Mouse (Mus musculus) forebrain, embryonic 14.5 days (tissue): ENCODE data around the gene Gpc1. TPM values are rescaled to one million over a fixed set of nuclear protein-coding genes. Genes with fewer than 3 reads are reported as not detected.
A peak's percentile ranks its signal among the peaks of the same experiment; 100 is the strongest.

Experiments used
- ATAC-seq: fragments of 200-750 bp; cut with Nextera tagmentation; 2 replicates; pipeline ENCODE4 v1.8.0; 2017; ENCODE audit warnings: mild to moderate bottlenecking, moderate library complexity
- DNase-seq: peaks from one replicate; pipeline ENCODE4 v3.0.0-alpha.2; 2015; ENCODE audit warnings: low spot score
- H3K27ac ChIP-seq: fragments of 300-500 bp; sonication (generic); 2 replicates; pipeline ENCODE4 v1.5.1; 2014; ENCODE audit warnings: low read depth, mild to moderate bottlenecking, control low read depth, low read length, moderate library complexity
- H3K27me3 ChIP-seq: fragments of 300-500 bp; sonication (generic); replicated peaks from 2 replicates; pipeline ENCODE4 v1.6.1; 2014; ENCODE audit warnings: low read length, control low read depth, mixed read lengths; ENCODE audit not compliant: control insufficient read depth, insufficient read depth
- H3K36me3 ChIP-seq: fragments of 300-500 bp; sonication (generic); 2 replicates; pipeline ENCODE4 v1.6.1; 2014; ENCODE audit warnings: low read length, control low read depth; ENCODE audit not compliant: control insufficient read depth, insufficient read depth
- H3K4me1 ChIP-seq: fragments of 300-500 bp; sonication (generic); 2 replicates; pipeline ENCODE4 v1.6.1; 2014; ENCODE audit warnings: antibody characterized with exemption, low read length, control low read depth; ENCODE audit not compliant: control insufficient read depth, insufficient read depth
- H3K4me2 ChIP-seq: fragments of 300-500 bp; sonication (generic); 2 replicates; pipeline ENCODE4 v1.6.1; 2014; ENCODE audit warnings: mild to moderate bottlenecking, control low read depth, low read length
- H3K4me3 ChIP-seq: fragments of 300-500 bp; sonication (generic); 2 replicates; pipeline ENCODE4 v1.5.1; 2014; ENCODE audit warnings: low read depth, low read length, control low read depth
- H3K9ac ChIP-seq: fragments of 300-500 bp; sonication (generic); 2 replicates; pipeline ENCODE4 v1.6.1; 2014; ENCODE audit warnings: mild to moderate bottlenecking, low read length, control low read depth, moderate library complexity
- H3K9me3 ChIP-seq: fragments of 300-500 bp; sonication (generic); replicated peaks from 2 replicates; pipeline ENCODE4 v1.6.1; 2016; ENCODE audit warnings: low read length, control low read depth, mixed read lengths; ENCODE audit not compliant: control insufficient read depth
- WGBS: fragments of 180-500 bp; shearing (Covaris S2); extraction: QIAGEN DNeasy Blood & Tissue Kit; methylation state at CpG from one replicate; pipeline ENCODE4 v1.1.7; 2014; 5-methylcytosine and 5-hydroxymethylcytosine counted together
- polyA plus RNA-seq: library from polyadenylated mRNA; unstranded; fragments of >200 nt; fragmentation: Nextera tagmentation; extraction: Ambion mirVana; gene quantifications from 2 replicates; pipeline ENCODE4 v1.2.1, GENCODE M21; 2014

Gene Gpc1
- polyA plus RNA-seq, 1 experiment from 2014 or later, result 58.4 TPM

- no peak overlapping the region for H3K9ac ChIP-seq
- no peak overlapping the region for H3K4me3 ChIP-seq
- peaks cover 5% of the 10 kb centered on the region for H3K4me1 ChIP-seq
- H3K4me2 ChIP-seq, result no peak overlapping the region
- peaks cover 28% of the 10 kb centered on the region for H3K36me3 ChIP-seq
- H3K9me3 ChIP-seq, result no peaks in the 10 kb centered on the region
- H3K27me3 ChIP-seq, result no peaks in the 10 kb centered on the region
- WGBS, result 86% methylated on average over 4 of the region's 4 CpGs
- no peak overlapping the region for H3K27ac ChIP-seq
- no peak for ATAC-seq
- DNase-seq, result no peak
Measured at GRCm38 (mm10) chr1:92863268-92863667, 31.8 kb downstream of the Gpc1 start.

- ATAC-seq (no peak), DNase-seq (no peak)
- WGBS, result 63% methylated on average over 2 of the region's 2 CpGs
- no peak overlapping the region for H3K9ac ChIP-seq
- no peaks in the 10 kb centered on the region for H3K9me3 ChIP-seq
- no peak overlapping the region for H3K4me3 ChIP-seq
- no peak overlapping the region for H3K27ac ChIP-seq
- no peaks in the 10 kb centered on the region for H3K27me3 ChIP-seq
- no peaks in the 10 kb centered on the region for H3K36me3 ChIP-seq
- no peak overlapping the region for H3K4me2 ChIP-seq
- peaks cover 5% of the 10 kb centered on the region for H3K4me1 ChIP-seq
Measured at GRCm38 (mm10) chr1:92866170-92866569, 34.7 kb downstream of the Gpc1 start.

- ATAC-seq, result no peak
Measured at GRCm38 (mm10) chr1:92869985-92870384, 38.5 kb downstream of the Gpc1 start.

DNA sequence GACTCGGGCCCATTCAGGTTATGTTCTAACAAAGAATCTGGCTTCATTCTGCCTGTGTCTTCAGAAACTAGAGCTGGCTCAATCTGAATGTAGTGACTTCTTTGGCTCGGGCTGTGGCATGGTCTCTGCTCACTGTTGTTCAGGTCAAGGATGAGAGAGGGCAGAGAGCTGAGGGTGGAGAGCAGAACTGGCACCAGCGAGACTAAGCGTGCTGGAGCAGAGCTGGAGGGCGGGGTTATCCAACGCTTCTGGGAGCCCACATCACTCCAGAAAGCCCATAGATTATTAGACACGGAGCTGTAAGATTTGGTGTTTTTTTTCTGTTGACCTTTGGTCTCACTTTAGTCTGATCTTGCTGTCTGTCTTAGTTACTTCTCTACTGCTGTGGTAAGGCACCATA lies 41.2 kb downstream of the Gpc1 start:
- H3K9me3 ChIP-seq, result no peaks in the 10 kb centered on the region
- no peaks in the 10 kb centered on the region for H3K36me3 ChIP-seq
- H3K27ac ChIP-seq, result no peak overlapping the region
- no peak for DNase-seq
- no peak overlapping the region for H3K9ac ChIP-seq
- WGBS, result 89% methylated on average over 7 of the region's 7 CpGs
- no peak for ATAC-seq
- H3K4me2 ChIP-seq, result no peak overlapping the region
- H3K4me1 ChIP-seq, result no peaks in the 10 kb centered on the region
- no peak overlapping the region for H3K4me3 ChIP-seq
- no peaks in the 10 kb centered on the region for H3K27me3 ChIP-seq

More at GRCm38 (mm10) chr1:92869985-92870384, 38.5 kb downstream of the Gpc1 start:
- Histone ChIP-seq H3K27ac (no peak overlapping the region), H3K27me3 (no peaks in the 10 kb centered on the region), H3K9ac (no peak overlapping the region), H3K4me1 (peaks cover 5% of the 10 kb centered on the region), H3K36me3 (no peaks in the 10 kb centered on the region), H3K4me3 (no peak overlapping the region), H3K9me3 (no peaks in the 10 kb centered on the region), H3K4me2 (no peak overlapping the region)
- no peak for DNase-seq
- 83% methylated on average over 2 of the region's 2 CpGs for WGBS

GRCm38 (mm10) chr1:92874011-92874410 lies 42.6 kb downstream of the Gpc1 start:
- no peak overlapping the region for H3K27ac ChIP-seq
- DNase-seq (no peak), ATAC-seq (no peak)
- H3K4me2 ChIP-seq, result no peak overlapping the region
- WGBS, result 50% methylated on average over 3 of the region's 3 CpGs
- H3K4me1 ChIP-seq, result no peaks in the 10 kb centered on the region
- no peaks in the 10 kb centered on the region for H3K27me3 ChIP-seq
- H3K9ac ChIP-seq, result no peak overlapping the region
- no peaks in the 10 kb centered on the region for H3K9me3 ChIP-seq
- no peak overlapping the region for H3K4me3 ChIP-seq
- no peaks in the 10 kb centered on the region for H3K36me3 ChIP-seq

DNA sequence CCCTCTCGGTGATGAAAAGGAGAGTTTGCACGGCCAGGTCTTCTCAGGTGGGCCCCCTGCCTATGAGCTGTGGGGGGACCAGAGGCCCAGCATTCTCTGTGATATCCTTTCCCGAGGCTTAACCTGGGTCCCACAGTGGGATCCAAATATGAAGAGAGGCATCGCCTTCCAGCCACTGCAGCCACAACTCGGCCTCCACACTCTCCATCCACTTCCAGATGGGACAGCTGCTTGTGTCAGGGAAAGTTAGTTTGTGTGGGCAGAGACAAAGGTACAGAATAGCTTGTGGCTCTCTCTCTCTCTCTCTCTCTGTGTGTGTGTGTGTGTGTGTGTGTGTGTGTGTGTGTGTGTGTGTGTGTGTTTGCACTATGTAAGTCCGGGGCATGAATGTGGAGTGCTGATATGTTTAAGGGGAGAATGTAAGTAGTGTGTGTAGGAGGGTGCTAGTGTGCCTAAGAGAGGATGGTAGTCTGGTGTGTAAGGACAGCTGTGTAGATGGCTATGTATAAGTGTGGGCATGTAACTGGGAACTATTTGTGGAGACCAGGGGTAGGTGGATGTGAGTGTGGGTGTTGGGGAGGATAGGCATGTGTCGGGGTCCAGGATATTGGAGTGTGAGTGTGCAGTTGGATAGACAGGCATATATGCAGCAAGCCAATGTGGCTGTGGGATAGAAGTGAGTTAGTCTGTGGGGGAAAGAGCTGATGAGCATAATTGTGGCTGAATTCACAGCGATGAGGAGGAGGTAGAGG lies 44.1 kb downstream of the Gpc1 start:
- WGBS, result 88% methylated on average over 8 of the region's 8 CpGs
- no peak overlapping the region for H3K27ac ChIP-seq
- DNase-seq (no peak), ATAC-seq (no peak)
- no peak overlapping the region for H3K9ac ChIP-seq
- no peaks in the 10 kb centered on the region for H3K4me1 ChIP-seq
- no peaks in the 10 kb centered on the region for H3K36me3 ChIP-seq
- no peaks in the 10 kb centered on the region for H3K9me3 ChIP-seq
- no peak overlapping the region for H3K4me3 ChIP-seq
- H3K4me2 ChIP-seq, result no peak overlapping the region
- H3K27me3 ChIP-seq, result no peaks in the 10 kb centered on the region

- no peaks in the 10 kb centered on the region for H3K36me3 ChIP-seq
- ATAC-seq (no peak), DNase-seq (no peak)
- no peak overlapping the region for H3K27ac ChIP-seq
- no peaks in the 10 kb centered on the region for H3K9me3 ChIP-seq
- no peaks in the 10 kb centered on the region for H3K27me3 ChIP-seq
- no peaks in the 10 kb centered on the region for H3K4me1 ChIP-seq
- no peak overlapping the region for H3K4me2 ChIP-seq
- H3K4me3 ChIP-seq, result no peak overlapping the region
- 65% methylated on average over 12 of the region's 12 CpGs for WGBS
- H3K9ac ChIP-seq, result no peak overlapping the region
Measured at GRCm38 (mm10) chr1:92877431-92877978, 46.1 kb downstream of the Gpc1 start.

DNA sequence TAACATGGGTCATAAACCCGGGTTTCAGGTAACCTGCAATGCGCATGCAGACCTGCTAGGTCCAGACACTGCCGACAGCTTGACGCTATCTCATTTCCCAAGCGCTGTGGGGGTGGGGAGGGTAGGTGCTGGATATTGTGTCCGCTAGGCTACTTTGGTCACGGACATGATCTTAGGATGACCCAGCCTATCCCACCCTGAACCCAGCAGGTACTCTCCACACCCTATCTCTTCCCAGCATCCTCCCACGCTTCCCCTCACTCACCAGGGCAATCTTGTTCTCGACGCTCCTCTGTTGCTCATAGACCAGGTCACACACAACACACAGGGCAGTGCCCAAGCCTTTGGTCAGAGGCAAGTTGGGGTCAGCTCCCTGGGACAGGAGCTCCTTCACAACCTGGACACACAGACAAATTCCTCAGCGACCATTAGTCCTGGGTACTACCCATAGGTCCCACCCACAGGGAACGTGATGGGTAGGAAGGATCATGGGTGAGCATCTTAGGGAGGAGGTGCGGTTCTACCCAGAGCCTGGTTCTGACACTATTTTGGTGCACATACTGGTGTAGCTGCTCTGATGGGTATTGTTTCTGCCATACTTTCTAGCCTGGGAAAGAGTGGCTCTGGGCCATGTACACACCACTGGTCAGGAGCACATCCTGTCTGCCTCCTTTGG lies 46.8 kb downstream of the Gpc1 start:
- no peak overlapping the region for H3K4me2 ChIP-seq
- H3K9me3 ChIP-seq, result no peaks in the 10 kb centered on the region
- ATAC-seq (no peak), DNase-seq (no peak)
- no peak overlapping the region for H3K9ac ChIP-seq
- no peaks in the 10 kb centered on the region for H3K36me3 ChIP-seq
- H3K4me3 ChIP-seq, result no peak overlapping the region
- 90% methylated on average over 13 of the region's 13 CpGs for WGBS
- no peaks in the 10 kb centered on the region for H3K4me1 ChIP-seq
- H3K27ac ChIP-seq, result no peak overlapping the region
- H3K27me3 ChIP-seq, result no peaks in the 10 kb centered on the region

DNA sequence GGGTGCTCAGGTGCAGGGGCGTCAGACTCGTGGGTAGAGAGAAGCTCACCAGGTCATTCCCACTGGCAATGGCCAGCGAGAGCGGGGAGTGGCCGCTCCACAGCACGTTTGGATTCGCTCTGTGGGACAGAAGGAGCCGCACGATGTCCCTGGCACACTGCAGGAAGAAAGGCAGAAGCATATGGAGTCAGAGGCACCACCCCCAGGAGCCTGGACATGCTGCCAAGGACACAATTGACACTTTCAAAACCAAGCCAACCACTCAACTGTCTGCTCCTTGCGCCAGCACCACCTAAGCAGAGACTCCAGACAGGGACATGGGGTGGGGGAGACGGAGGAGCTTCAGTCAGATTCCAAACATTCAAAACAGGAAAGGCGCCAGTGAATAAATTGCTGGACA lies 47.8 kb downstream of the Gpc1 start:
- Histone ChIP-seq H3K4me1 (no peaks in the 10 kb centered on the region), H3K9ac (no peak overlapping the region), H3K9me3 (no peaks in the 10 kb centered on the region), H3K27me3 (no peaks in the 10 kb centered on the region), H3K27ac (no peak overlapping the region), H3K4me3 (no peak overlapping the region), H3K36me3 (no peaks in the 10 kb centered on the region), H3K4me2 (no peak overlapping the region)
- DNase-seq (peak; percentile 36), ATAC-seq (peak; percentile 26; the same call in 1 of the 2 replicates)
- 85% methylated on average over 12 of the region's 12 CpGs for WGBS
